12 mouse cellular contexts compared by ENCODE assay signal in the genomic region with DNA sequence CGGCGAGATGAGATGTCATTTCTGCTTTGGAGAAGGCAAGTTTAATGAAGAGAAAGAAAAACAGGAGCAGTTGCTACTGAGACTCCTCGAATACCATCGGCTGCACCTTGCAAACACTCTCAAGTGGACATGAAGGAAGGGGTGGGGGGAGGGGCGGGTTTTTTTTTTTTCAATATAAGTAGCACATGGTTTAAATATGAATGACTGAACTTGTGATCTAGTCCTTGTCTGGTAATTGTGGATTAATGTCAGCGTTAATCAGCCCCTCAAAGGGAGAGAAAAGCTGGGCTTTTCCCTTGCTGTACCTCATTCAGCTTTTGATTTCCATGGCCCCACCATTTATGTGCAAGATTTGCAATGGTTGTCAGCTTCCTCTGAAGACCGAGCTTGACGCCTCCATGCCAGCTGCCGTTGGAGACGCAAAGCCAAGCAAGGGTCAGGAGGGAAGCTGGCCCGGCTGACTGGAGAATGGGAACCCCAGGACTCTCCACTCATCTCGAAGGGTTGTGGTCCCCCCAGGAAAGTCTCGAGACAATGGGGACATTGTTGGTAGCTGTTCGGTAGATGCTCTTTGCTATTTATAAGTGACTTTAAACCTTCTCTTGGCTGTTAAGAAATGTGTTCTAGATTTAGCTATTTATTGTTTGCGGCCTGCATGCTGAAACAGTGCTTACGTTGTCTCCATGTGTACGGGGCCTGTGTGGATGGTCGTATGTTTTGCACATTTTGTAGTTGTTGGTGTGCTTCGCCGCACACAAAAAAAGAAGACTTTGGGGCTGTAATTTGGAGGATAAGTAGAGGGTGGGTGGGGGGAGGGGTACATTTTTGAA. TPM values are rescaled to one million over a fixed set of nuclear protein-coding genes. Genes with fewer than 3 reads are reported as not detected.
A peak's percentile ranks its signal among the peaks of the same experiment; 100 is the strongest.
DNase-seq lines count a peak whose midpoint lies in the region; ATAC-seq lines count a peak whose summit lies in the region.
"Had no signal": no experiment of that assay in that cellular context is flagged by ENCODE, and none has a peak within 500 bp of the region (broad histone marks: within the 10 kb centered on the region; RNA-seq: fewer than 3 reads in every experiment).

No protein-coding gene starts in this region.

- peak overlapping the region; percentile 83 for H3K4me2 ChIP-seq in forebrain, embryonic 15.5 days (replicated peaks)
- H3K4me2 ChIP-seq in neural tube, embryonic 14.5 days (ENCODE audit: low read depth, low read length): 0 out of 2 replicates have a peak overlapping the region, but pooled peaks have one; percentile 67
- H3K4me2 ChIP-seq: limb, embryonic 13.5 days had no signal

- WGBS in forebrain, embryonic 15.5 days: 10% methylated on average over 20 of the region's 20 CpGs
- 37% methylated on average over 20 of the region's 20 CpGs for WGBS in midbrain, embryonic 10.5 days
- WGBS in neural tube, embryonic 14.5 days: 21% methylated on average over 20 of the region's 20 CpGs

- H3K4me1 ChIP-seq in forebrain, embryonic 15.5 days: peaks cover 98% of the 10 kb centered on the region
- peaks cover 100% of the 10 kb centered on the region for H3K4me1 ChIP-seq in midbrain, embryonic 10.5 days
- H3K4me1 ChIP-seq in neural tube, embryonic 14.5 days (ENCODE audit: control insufficient read depth, insufficient read depth, low read length): peaks cover 59% of the 10 kb centered on the region

- no peak for ATAC-seq in forebrain, embryonic 15.5 days (replicated peaks)
- no peak for ATAC-seq in neural tube, embryonic 14.5 days (ENCODE audit: low read depth)
- no peak for ATAC-seq in megakaryocyte-erythroid progenitor cell, adult 5-6 weeks (replicated peaks; ENCODE audit: low FRiP score, low TSS enrichment, poor library complexity, severe bottlenecking)
- no peak for ATAC-seq in frontal cortex, adult (ENCODE audit: low TSS enrichment)

- peak overlapping the region; percentile 92 for H3K27ac ChIP-seq in forebrain, embryonic 15.5 days (replicated peaks)
- H3K27ac ChIP-seq in midbrain, embryonic 10.5 days (replicated peaks): peak overlapping the region; percentile 83
- H3K27ac ChIP-seq in neural tube, embryonic 14.5 days (ENCODE audit: low read depth, low read length): no peak overlapping the region
- H3K27ac ChIP-seq: limb, embryonic 13.5 days had no signal

- no peak overlapping the region for H3K4me3 ChIP-seq in forebrain, embryonic 15.5 days
- peak overlapping the region; percentile 33; the same call in 1 of the 2 replicates for H3K4me3 ChIP-seq in midbrain, embryonic 10.5 days
- no peak overlapping the region for H3K4me3 ChIP-seq in neural tube, embryonic 14.5 days (ENCODE audit: low read depth, low read length)
- H3K4me3 ChIP-seq: erythroblast, embryonic 14.5 days; limb, embryonic 13.5 days had no signal

- DNase-seq in gastrocnemius, postnatal 25 days: peak; percentile 4
- DNase-seq in gastrocnemius, postnatal 10 days: no peak
- peak; percentile 79 for DNase-seq in midbrain, embryonic 10.5 days (ENCODE audit: low spot score)
- no peak for DNase-seq in gastrocnemius, adult 8-10 months (ENCODE audit: low spot score in 2 of 2)
- DNase-seq: cerebellum, adult 9-11 months; kidney, adult 2 months had no signal

- H3K27me3 ChIP-seq in forebrain, embryonic 15.5 days: no peaks in the 10 kb centered on the region
- H3K27me3 ChIP-seq in midbrain, embryonic 10.5 days (ENCODE audit: low read depth, poor library complexity, severe bottlenecking): peaks cover 33% of the 10 kb centered on the region
- no peaks in the 10 kb centered on the region for H3K27me3 ChIP-seq in neural tube, embryonic 14.5 days (ENCODE audit: control insufficient read depth, insufficient read depth, low read length)

- no peaks in the 10 kb centered on the region for H3K9me3 ChIP-seq in forebrain, embryonic 15.5 days
- H3K9me3 ChIP-seq in midbrain, embryonic 10.5 days (replicated peaks): no peaks in the 10 kb centered on the region
- H3K9me3 ChIP-seq in neural tube, embryonic 14.5 days (ENCODE audit: control insufficient read depth, low read length): no peaks in the 10 kb centered on the region
- H3K9me3 ChIP-seq: limb, embryonic 13.5 days had no signal

- H3K9ac ChIP-seq in forebrain, embryonic 15.5 days (replicated peaks): 0 out of 2 replicates have a peak overlapping the region, but pooled peaks have one; percentile 1
- no peak overlapping the region for H3K9ac ChIP-seq in neural tube, embryonic 14.5 days (replicated peaks; ENCODE audit: low read depth, low read length)
- H3K9ac ChIP-seq: limb, embryonic 13.5 days had no signal

- peaks cover 31% of the 10 kb centered on the region for H3K36me3 ChIP-seq in forebrain, embryonic 15.5 days
- H3K36me3 ChIP-seq in midbrain, embryonic 10.5 days: peaks cover 57% of the 10 kb centered on the region
- H3K36me3 ChIP-seq in neural tube, embryonic 14.5 days (ENCODE audit: control insufficient read depth, insufficient read depth, low read length): peaks cover 49% of the 10 kb centered on the region

RNA-seq across cellular contexts. Expression of a gene that starts 9.9 kb away (rescaled TPM):
- 1 to 10 TPM; 1.6 to 1.8 TPM for total RNA-seq in gastrocnemius, postnatal 25 days (2021)
- 1 to 10 TPM; 6.4 to 8.2 TPM for total RNA-seq in gastrocnemius, postnatal 10 days (2021)
- 82.4 and 103 TPM in 2 replicates for polyA plus RNA-seq in forebrain, embryonic 15.5 days (2015; fragmentation: Nextera tagmentation; extraction: Ambion mirVana)
- polyA plus RNA-seq in midbrain, embryonic 10.5 days (2016; fragmentation: Nextera tagmentation; extraction: Ambion mirVana): 7.5 and 11.2 TPM in 2 replicates
- polyA plus RNA-seq in neural tube, embryonic 14.5 days (2014; fragmentation: Nextera tagmentation; extraction: Ambion mirVana): 72.3 and 94.5 TPM in 2 replicates
- 2.1 and 3.9 TPM in 2 replicates for total RNA-seq in megakaryocyte-erythroid progenitor cell, adult 5-6 weeks (2014; fragmentation: Nextera tagmentation)
- 3.9 and 4.6 TPM in 2 replicates for total RNA-seq in megakaryocyte-erythroid progenitor cell, adult 5-6 weeks (2017)
- total RNA-seq in gastrocnemius, adult 8-10 months (2022): 1 to 10 TPM in 2 of 4 experiments, under 1 TPM in 2; 0.90 to 2.6 (median 1.1) TPM

RNA-seq across cellular contexts. Expression of a gene that starts 52.6 kb away (rescaled TPM):
- 1 to 10 TPM; 8.0 to 8.2 TPM for total RNA-seq in gastrocnemius, postnatal 25 days (2021)
- total RNA-seq in gastrocnemius, postnatal 10 days (2021): 10 to 100 TPM; 16.2 to 25.9 TPM
- polyA plus RNA-seq in forebrain, embryonic 15.5 days (2015; fragmentation: Nextera tagmentation; extraction: Ambion mirVana): 27.5 and 34.8 TPM in 2 replicates
- 18.5 and 19.8 TPM in 2 replicates for polyA plus RNA-seq in midbrain, embryonic 10.5 days (2016; fragmentation: Nextera tagmentation; extraction: Ambion mirVana)
- polyA plus RNA-seq in neural tube, embryonic 14.5 days (2014; fragmentation: Nextera tagmentation; extraction: Ambion mirVana): 48.2 and 54.1 TPM in 2 replicates
- total RNA-seq in megakaryocyte-erythroid progenitor cell, adult 5-6 weeks (2014; fragmentation: Nextera tagmentation): 4.1 and 10.7 TPM in 2 replicates
- total RNA-seq in megakaryocyte-erythroid progenitor cell, adult 5-6 weeks (2017): 6.2 and 9.4 TPM in 2 replicates
- 1 to 10 TPM; 5.4 to 7.3 (median 6.4) TPM for total RNA-seq in gastrocnemius, adult 8-10 months (2022)

Comparison
In these comparisons a context has a peak if more than half of its experiments do, and no peak if none do; other contexts are left out.
1. DNase-seq: peak in gastrocnemius, postnatal 25 days (single experiment) and midbrain, embryonic 10.5 days (single experiment); none in gastrocnemius, postnatal 10 days (single experiment) and gastrocnemius, adult 8-10 months (0 of 2).